Mouse (Mus musculus): ENCODE results near the gene Gm20696.

The Gm20696 gene

DNA sequence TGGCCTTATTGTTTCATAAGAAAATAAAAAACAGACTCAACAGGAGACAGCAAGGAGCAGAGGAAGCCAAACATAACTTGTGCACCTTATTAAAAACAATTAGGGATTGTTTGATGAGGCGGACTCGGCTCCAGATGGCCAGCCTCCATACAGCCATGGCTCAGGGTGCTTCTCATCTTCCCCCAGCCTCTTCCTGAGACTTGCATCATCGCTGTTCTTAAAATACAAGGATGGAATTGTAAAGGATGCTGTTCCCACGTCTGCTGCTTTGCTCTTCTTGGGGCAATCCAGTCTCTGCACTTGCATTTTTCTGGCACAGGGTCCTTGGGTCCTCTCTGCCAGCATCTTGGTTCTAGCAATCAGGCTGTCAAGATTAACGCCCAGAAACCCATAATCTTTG is 94.5 kb downstream of the Gm20696 start:
- DNase-seq (ENCODE audit: low spot score in 2 of 2): no peak

DNA sequence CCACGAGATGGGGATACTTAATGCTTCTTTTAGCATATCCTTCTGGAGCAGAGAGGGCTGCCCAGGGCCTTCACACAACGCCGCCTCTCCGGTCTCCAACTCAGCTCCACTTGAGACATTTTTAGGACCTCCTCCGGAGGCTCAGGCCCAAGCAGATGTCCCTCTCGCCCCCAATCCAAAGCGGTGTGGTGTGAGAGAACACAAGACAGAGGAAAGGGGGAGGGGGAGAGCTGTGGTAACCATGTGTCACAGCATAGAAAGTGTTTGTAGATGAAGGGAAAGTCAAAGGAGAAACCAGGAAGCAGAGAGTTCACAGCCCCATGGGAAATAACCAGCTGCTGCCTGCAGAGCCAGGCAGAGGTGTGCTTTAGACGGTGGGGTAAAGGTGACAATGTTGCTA is 99.7 kb downstream of the Gm20696 start:
- no peak for DNase-seq (ENCODE audit: low spot score in 2 of 2)

DNA sequence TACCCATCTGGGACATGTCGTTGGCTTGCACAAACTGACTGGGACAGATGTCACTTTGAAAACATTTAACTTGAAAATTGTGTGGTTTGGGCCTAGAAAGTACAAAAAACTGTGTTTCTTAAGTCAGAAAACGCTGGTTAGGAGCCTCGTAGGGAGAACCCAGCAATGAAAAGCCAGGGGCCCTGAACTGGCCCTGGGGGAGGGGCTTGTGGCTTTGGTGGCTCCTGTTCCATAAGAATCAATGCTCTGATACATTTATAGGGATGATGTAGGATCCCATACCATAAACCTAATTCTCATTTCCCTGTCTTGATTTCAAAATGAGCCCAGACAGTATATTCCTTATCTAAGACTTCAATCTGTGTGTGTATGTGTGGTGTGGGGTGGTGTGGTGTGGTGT is 101.8 kb downstream of the Gm20696 start:
- DNase-seq (ENCODE audit: low spot score in 2 of 2): no peak

DNA sequence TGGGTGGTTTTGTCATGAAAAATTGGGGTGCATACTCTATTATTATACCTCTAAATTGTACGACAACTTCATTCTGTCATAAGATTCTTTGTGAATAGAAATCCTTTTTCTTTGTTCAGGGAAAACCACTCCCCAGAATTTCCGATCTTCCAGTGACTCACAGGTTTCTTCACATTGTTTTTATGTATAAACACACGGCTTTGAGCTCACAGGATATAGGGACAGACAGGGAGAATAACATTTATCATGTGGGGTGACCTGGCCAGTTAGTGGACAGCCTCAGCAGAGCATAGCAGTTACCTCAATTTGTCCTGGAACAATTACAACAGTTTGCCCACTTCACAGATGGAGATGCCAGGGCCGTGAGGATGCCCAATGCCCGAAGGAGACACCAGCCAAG is 109.6 kb downstream of the Gm20696 start:
- no peak for DNase-seq (ENCODE audit: low spot score in 2 of 2)

DNA sequence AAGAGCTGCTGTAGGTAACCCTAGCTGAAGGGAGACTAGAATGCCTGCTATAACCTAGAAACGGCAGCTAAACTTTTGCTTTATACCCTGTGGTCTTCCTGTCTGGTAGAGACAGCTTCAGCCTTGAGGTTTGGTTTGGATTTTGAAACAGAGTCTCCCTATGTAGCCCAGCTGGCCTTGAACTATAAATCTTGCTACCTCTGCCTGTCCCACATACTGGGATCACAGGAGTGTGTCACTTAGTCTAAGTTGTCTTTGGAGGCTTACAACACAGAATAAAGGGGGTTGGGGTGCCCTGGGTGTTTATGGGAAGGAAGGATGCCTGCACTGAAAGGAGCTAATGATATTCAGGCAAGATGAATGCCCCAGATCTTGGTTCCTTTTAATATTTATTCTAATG is 113.8 kb downstream of the Gm20696 start:
- no peak for DNase-seq (ENCODE audit: low spot score in 2 of 2)

DNA sequence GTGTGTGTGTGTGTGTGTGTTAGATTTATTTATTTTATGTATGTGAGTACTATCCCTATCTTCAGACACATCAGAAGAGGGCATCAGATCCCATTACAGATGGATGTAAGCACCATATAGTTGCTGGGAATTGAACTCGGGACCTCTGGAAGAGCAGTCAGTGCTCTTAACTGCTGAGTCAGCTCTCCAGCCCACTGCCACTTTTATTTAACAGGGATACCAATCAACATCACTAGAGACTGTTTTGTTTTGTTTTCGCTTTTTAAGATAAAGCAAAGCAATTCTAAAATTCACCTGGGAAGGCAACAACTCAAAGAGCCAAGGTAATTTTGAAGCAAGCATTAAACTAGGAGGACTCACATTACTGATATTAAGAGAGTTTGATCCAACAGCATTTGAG is 120.2 kb downstream of the Gm20696 start:
- no peak for DNase-seq (ENCODE audit: low spot score in 2 of 2)

DNA sequence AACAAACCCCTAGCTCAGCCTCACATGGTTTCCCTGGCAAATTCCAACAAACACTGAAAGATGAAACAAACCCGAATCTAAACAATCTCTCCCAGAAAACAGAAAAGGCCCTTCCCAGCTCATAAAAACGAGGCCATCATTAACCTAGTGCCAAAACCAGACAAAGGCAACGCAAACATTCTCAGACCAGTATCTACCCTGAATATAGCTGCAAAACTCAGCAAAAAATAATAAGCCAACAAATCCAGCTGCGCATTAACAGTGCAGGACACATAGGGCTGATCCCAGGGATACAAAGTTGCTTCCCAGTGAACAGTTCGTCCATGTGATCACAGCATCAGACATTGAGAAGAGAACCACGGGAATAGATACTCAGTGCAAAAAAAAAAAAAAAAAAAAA is 121.2 kb downstream of the Gm20696 start:
- no peak for DNase-seq (ENCODE audit: low spot score in 2 of 2)

DNA sequence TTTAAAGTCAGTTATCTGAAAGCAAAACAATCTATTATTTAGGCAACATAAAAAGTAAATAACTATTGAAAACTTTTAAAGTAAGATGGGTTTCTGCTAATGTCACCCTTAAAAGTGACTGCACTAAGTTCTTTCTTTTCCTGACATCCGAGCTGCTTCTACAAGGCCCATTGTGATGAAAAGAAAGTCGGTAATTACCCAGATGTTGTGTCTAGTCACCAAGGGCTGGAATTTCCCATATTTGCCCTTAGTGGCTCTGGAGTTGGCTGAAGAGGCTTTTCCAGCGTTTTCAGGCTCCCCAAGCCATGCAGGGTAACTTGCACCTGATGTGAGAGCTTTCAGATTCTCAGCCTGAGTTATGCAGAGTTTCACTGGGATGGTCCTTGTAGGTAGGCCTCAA is 125.5 kb downstream of the Gm20696 start:
- DNase-seq (ENCODE audit: low spot score in 2 of 2): no peak

DNA sequence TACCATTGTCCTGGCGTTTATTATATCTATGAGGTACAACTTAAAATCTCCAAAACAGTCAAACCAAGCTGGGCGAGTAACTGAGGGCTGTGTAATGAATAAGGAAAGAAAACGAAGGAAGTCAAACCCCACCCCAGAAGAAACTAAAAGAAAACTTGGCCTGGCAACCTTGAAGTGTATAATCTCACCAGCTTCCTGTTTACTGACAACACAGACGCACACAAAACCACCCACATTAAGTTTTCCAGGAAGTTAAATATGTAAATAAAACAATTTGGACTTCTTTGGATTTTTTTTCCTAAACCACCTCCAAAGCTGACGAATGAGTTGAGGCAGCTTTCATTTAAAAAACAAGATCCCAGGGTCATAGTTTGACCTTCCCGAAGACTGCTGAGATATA is 125.9 kb downstream of the Gm20696 start:
- no peak for DNase-seq (ENCODE audit: low spot score in 2 of 2)

DNA sequence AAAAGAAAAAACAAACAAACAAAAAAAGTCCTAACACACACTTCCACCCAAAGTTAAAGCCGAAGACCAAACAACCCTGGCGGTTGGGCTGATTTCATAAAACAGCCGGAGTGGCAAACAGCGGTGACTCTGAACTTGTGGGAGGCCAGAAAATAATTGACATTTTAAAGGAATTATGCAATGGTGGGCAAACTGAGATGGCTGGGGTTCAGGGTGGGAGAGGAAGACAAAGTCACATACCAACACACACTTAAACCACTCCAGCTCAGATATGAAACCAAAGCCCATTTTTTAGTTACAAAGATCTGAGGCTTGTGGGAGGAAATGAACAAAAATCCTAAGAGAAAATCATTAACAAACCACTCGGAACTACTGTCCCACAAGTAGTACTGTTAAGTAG is 126.5 kb downstream of the Gm20696 start:
- DNase-seq (ENCODE audit: low spot score in 2 of 2): no peak

DNA sequence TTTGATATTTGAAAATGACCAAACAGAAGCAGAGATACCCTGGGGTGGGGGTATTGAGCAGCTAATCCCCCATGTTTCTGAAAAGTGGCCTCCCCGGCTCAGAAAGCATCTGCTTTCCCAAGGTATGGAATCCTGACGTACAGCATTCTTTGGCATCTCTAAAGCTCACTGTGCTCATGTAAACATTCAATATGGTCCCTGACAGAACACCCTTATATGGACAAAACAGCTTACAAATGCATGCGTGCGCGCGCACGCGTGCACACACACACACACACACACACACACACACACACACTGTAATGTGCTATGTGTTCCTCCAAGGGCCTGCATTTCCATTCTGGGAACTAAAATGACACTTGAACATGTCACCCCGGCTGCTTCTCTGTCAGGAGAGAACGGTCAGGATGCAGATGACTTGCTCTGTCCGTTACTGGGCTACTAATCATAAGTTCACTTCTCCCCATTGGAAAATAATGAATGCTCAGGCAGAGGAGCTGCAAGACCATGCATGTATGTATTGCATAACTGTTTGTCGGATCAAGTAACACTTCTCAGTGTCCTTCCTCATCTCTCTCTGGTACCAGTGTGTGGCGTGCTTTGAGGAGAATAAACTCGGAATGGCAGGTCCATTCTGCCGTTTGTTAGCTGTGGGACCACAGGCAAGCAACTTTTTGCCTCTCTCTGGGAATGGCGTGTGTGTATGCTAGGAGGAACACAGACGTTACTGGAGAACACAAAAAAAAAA is 128.2 kb downstream of the Gm20696 start:
- no peak for DNase-seq (ENCODE audit: low spot score in 2 of 2)

DNA sequence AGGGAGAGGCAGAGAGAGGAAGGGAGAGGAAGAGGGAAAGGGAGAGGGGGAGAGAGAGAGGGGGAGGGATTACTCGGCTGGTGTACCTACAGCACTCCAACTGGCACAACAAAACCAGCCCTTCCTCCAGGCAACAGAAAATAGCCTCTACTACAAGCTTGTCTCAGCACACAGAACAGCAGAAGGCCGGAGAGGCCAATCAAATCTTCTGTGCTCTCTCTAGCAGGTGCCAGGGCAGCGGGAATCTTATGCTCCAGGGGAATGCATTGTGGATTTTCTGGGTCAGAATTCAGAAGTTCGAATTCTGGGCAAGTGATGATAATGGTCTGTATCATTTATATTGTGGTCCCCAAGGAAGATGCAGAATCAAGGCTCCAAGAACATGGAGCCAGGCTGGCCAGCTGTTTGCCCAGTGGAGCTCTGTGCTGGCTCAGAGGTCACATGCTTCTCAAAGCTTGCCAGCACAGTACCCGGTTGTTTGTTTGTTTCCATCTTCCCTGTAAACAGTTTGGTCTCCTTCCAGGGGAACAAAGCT is 132.3 kb downstream of the Gm20696 start:
- DNase-seq (ENCODE audit: low spot score in 2 of 2): no peak

DNA sequence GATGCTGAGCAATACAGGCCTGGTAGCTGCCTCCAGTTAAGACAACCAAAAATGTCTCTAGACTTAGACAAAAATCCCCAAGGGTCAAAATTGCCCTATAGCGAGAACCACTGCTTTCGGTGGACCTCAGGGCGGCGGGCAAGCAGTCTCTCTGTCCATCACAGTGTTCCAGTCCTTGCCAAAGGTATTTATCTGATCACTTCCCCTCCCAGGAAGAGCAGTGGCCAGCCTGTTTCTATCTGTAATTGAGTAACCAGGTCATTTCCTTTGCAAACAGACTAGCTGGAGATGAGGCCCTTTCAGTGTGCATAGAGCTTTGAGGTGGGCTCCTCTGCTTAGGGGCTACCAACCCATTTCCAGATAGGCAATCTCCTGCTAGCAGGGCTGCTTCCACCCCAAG is 134.1 kb downstream of the Gm20696 start:
- DNase-seq (ENCODE audit: low spot score in 2 of 2): no peak

DNA sequence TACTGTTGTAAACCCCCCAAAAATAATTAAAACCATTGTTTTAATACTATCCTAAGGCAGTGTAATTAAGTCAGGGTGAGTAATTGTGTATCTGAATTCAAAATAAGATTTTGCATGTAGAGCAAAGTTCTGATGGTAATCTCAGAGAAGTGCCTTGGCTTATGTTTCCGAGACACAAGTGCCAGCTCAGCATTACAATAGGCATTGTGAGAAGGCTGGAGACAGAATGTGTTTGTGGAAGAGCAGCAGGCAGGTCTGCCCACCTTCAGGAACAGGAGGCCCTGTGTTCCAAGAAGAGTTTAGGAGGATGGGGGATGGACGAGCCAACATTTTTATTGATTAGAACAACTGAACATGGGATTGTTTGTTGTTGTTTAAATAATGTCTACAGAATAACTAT is 137.6 kb downstream of the Gm20696 start:
- no peak for DNase-seq (ENCODE audit: low spot score in 2 of 2)

DNA sequence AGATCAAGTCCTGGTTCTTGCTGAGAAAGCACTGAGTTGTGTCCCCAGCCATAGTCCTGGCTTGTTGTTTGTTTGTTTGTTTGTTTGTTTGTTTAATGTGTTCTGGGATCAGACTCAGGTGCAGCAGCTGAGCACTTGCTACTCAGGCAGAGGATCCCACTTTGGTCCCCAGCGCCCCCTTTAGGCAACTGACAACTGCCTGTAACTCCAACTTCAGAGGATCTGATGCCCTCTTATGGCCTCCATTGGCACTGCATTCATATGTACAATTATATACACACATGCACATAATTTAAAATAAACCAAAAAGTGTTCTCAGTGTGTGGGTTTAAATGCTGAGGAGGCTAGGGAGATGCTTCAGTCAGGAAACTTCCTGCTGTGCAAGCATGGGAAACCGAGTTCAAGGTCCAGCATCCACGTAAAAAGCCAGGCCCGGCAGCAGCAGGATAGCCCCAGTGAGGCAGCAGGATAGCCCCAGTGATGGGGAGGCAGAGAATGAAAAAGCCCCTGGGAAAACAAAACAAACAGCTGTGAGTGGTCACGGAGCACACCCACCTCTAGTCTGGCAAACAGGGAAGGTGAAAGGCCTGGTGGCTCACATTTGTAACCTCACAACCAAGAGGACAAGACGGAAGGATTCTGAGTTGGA is 139.0 kb downstream of the Gm20696 start:
- no peak for DNase-seq (ENCODE audit: low spot score in 2 of 2)

DNA sequence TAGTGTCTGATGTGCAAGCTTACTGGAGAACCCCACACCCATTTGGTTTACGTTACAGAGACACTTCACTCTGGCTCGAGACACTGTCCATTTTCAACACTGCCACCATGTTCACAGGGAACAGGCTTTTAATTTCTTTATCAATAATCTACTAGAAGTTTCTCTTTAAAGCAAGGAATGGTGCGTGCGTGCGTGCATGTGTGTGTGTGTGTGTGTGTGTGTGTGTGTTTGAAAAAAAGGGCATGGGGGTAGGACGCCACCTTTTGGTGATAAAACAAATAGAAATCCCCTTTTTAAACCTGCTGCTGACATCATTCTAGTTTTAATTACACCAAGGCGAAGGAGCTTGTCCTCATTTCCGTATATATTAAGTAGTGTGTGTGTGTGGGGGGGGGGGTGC is 141.2 kb downstream of the Gm20696 start:
- DNase-seq (ENCODE audit: low spot score in 2 of 2): peak in 1 of 2 experiments; percentile 27

DNA sequence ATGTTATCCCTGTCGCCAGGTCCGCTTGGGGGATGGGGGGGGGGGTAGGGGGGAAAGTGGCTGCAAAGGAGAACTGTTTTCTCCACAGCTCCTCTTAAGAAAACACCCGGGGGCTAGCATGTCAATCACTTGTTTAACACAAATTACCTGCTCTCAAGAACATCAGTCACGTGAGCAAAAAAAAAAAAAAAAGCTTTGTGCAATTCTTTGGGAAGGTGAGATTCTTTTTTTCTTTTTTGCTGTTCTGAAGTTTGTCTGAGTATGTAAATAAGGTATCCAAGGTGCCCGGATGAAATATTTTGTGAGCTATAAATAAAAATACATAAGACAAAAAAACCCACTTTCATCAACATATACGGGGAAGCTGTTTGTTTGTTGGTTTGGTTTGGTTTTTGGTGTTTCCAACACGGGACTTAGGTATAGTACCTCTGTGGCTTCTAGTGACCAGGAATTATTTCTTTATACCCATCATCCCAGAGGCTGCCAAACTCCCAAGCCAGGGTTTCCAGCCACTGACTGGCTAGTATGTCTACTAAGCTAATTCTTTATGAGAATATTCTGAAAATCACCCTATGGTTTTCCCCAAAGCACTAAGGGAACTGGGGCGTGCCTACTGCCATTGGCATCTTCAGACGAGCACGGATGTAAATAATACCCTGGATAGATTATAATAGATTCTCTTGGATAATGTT is 142.8 kb downstream of the Gm20696 start:
- DNase-seq (ENCODE audit: low spot score in 2 of 2): no peak

DNA sequence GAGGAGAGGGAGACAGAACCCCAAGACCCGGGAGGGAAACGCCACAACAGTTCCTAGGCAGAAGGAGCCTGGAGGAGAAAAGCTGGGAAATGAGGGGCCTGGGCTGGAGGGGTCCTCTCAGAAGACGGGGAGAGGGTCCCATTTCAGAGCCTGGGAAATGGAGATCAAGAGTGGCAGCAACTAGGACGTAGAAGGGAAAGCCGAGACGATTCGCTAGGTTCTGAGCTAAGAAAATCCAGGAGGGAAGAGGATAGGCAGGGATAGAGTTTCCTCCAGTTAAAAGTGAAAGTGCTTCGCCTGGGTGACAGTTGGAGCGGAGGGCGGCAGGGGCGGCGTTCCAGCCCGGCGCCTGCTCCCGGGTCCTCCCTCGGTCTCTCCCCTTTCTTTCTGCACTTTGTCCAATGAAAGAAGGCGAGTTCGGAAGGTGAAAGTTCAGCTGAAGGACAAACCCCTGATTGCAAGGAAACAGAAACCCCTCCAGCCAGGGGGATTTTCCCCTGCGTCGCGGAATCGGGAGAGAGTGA is 143.4 kb downstream of the Gm20696 start:
- peak in 1 of 2 experiments; percentile 66 for DNase-seq (ENCODE audit: low spot score in 2 of 2)

DNA sequence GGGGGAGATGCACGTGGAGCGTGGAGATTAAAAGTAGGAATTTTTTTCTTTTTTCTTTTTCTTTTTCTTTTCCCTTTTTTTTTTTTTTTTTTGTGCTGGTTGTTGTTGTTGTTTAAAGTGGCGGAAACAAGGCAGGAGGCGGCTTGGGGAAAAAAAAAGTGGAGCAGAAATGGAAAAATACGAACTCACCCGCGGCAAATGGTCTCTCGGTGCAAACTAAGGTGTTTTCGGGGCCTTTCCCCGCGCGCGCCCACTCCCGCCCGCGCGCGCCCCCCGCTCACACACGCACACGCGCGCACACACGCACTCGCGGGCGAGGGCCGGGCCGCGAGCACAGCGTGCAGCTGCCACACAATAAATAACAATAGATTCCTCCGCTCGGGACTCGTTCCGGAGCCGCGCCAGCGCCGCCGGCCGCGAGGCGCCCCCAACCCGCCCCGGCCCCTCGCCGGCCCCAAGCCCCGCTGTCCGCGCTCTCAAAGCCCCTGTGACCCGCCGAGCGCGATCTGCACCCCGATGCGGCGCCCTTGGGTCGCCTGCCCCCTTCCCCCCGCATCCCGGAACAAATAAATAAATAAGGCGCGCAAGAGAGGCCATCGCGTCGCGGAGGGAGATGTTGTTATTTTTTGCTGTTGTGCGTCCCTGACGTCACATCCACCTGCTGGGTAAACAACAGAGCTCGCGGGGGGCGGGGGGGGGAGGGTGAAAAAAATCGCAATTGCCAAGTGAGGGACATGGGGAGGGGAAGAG is 144.1 kb downstream of the Gm20696 start, which contains the start of gene Foxp1:
TSS of gene Foxp1 (minus strand) at position 363 of the 750 bp plus-strand sequence.
- DNase-seq (ENCODE audit: low spot score in 2 of 2): peak in 1 of 2 experiments; percentile 73

DNA sequence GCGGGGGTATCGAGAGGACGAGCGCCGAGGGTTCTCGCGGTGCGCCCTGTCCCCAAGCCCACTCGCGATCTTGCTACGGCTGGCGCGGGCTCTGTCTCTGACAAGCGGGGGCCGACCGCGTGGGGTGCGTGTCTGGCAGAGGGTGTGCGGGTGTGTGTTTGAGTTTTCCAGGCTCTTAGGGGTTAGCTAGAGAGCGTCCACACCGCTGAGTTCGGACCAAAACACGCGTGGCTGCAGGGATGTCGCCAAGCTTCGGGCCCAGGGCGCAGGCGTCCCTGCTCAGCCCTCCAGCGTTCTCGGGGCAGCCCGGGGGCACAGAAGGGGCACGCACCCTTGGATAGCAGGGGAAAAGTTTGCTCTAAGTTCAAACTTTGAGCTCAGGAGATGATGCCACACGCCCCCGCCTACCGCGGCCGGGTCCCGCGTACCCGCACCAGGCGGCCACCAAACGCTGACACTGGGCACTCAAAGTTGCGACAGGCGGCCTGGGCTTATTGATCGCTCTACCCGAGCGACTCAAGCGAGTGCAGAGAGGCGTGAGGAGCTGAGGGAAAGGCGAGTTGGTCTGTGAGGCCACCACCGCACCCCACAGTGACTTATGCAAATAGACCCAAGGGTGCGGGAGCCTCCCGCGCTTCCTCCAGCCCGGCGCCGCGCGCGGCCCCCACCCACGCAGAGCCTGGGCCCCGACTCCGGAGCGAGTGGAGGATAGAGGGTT is 144.8 kb downstream of the Gm20696 start:
- no peak for DNase-seq (ENCODE audit: low spot score in 2 of 2)
